Mouse (Mus musculus) midbrain, embryonic 16.5 days (tissue): ENCODE measurements at regions not wholly inside any gene's neighbourhood (a gene's known extent, or its start where the extent isn't known, plus 50 kb on each side); places are given as distances from the start of the nearest gene placed in this dataset.

Experiments used
- ATAC-seq: fragments of 200-750 bp; cut with Nextera tagmentation; 2 replicates; pipeline ENCODE4 v1.8.0; 2017; ENCODE audit warnings: moderate TSS enrichment
- H3K27ac ChIP-seq: fragments of 300-500 bp; sonication (generic); 2 replicates; pipeline ENCODE4 v1.5.1; 2014; ENCODE audit warnings: mild to moderate bottlenecking, low read length, mixed read lengths
- H3K27me3 ChIP-seq: fragments of 300-500 bp; sonication (generic); 2 replicates; pipeline ENCODE4 v1.6.1; 2014; ENCODE audit warnings: low read depth, low read length, mixed read lengths; ENCODE audit not compliant: control insufficient read depth, insufficient read depth
- H3K36me3 ChIP-seq: fragments of 300-500 bp; sonication (generic); 2 replicates; pipeline ENCODE4 v1.6.1; 2014; ENCODE audit warnings: mild to moderate bottlenecking, low read length, moderate library complexity, mixed read lengths; ENCODE audit not compliant: control insufficient read depth, insufficient read depth
- H3K4me1 ChIP-seq: fragments of 300-500 bp; sonication (generic); 2 replicates; pipeline ENCODE4 v1.6.1; 2014; ENCODE audit warnings: mild to moderate bottlenecking, low read length, mixed read lengths; ENCODE audit not compliant: control insufficient read depth, insufficient read depth
- H3K4me2 ChIP-seq: fragments of 300-500 bp; sonication (generic); 2 replicates; pipeline ENCODE4 v1.6.1; 2014; ENCODE audit warnings: mild to moderate bottlenecking, low read length, mixed read lengths
- H3K4me3 ChIP-seq: fragments of 300-500 bp; sonication (generic); 2 replicates; pipeline ENCODE4 v1.5.1; 2014; ENCODE audit warnings: low read depth, mild to moderate bottlenecking, low read length, moderate library complexity, mixed read lengths
- H3K9ac ChIP-seq: fragments of 300-500 bp; sonication (generic); 2 replicates; pipeline ENCODE4 v1.6.1; 2014; ENCODE audit warnings: low read depth, low read length, mixed read lengths
- H3K9me3 ChIP-seq: fragments of 300-500 bp; sonication (generic); replicated peaks from 2 replicates; pipeline ENCODE4 v1.6.1; 2014; ENCODE audit warnings: mild to moderate bottlenecking, low read length, mixed read lengths; ENCODE audit not compliant: control insufficient read depth, poor library complexity, severe bottlenecking
- WGBS: fragments of 180-500 bp; shearing (Covaris S2); extraction: QIAGEN DNeasy Blood & Tissue Kit; methylation state at CpG from one replicate; pipeline ENCODE4 v1.1.7; 2014; 5-methylcytosine and 5-hydroxymethylcytosine counted together

DNA sequence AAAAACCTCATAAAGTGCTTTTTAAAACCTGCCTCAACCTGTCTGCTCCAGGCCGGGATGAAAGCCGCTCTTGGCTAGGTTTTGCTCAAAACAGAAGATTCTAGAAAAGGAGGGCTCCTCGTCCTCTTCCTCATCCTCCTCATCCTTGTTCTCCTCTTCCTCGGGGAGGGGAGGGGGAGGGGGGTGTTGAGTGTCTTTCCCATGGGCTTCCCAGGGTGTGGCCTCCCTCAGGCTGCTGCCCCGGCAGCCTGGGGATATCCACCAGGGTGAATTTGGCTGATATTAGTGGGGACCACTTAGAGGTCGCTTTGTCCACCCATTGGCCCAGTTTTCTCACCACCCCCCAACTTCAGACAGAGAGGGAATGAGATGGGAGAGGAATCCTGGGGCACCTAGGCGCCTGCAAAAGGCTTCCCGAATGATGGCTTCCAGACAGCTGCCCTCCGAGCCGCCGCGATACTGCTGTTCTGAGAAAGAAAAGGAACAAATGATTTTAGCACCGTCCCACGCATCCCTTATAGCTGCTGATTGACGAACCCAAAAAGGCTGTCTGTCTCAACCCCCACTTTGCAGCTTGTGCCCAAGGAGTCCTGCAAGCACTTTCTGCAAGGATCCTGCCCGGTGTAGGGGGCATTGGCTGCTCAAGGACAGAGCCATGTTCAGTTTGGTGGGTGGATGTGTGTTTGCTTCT, 115.5 kb downstream of the 2410131K14Rik start:
- Histone ChIP-seq H3K9me3 (no peaks in the 10 kb centered on the region), H3K4me1 (no peaks in the 10 kb centered on the region), H3K27me3 (no peaks in the 10 kb centered on the region), H3K4me2 (no peak overlapping the region), H3K36me3 (no peaks in the 10 kb centered on the region), H3K9ac (no peak overlapping the region), H3K4me3 (no peak overlapping the region), H3K27ac (no peak overlapping the region)
- WGBS = 76% methylated on average over 15 of the region's 16 CpGs
- ATAC-seq = no peak

DNA sequence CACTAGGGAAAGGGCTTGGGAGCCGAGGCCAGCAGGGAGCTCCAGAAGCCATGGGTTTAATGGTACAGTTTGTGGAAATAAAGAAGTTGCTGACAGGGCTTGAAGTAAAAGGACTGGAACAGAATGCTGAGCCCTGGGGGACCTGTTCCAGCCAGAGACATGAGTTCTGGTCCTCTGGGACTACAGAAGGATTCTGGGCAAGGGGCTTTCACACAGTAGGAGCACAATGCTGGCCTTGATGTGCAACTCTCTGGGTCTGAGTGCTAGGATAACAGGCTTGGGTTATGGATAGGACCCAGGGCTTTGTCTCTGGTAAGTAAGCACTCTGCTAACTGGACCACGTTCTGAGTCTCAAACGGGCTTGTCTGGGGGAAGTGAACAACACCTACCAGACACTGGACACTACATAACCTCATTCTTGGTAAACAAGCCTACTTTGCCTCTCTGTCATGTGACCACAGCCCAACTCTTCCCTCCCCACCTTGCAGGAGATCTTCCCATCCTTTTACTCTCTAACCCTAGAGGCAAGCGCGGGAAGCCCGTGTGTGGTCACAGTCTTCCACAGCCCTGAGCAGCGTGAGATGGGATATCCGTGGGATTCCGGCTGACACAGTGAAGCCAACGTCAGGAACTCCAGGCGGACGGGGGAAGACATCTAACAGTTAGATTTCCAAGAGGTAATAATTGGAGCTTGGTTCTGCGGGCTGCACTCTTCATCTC, 116.3 kb downstream of the 2410131K14Rik start:
- Histone ChIP-seq H3K27ac (no peak overlapping the region), H3K27me3 (no peaks in the 10 kb centered on the region), H3K9ac (no peak overlapping the region), H3K4me1 (no peaks in the 10 kb centered on the region), H3K36me3 (no peaks in the 10 kb centered on the region), H3K9me3 (no peaks in the 10 kb centered on the region), H3K4me3 (no peak overlapping the region), H3K4me2 (no peak overlapping the region)
- ATAC-seq = no peak
- WGBS = 77% methylated on average over 13 of the region's 13 CpGs

DNA sequence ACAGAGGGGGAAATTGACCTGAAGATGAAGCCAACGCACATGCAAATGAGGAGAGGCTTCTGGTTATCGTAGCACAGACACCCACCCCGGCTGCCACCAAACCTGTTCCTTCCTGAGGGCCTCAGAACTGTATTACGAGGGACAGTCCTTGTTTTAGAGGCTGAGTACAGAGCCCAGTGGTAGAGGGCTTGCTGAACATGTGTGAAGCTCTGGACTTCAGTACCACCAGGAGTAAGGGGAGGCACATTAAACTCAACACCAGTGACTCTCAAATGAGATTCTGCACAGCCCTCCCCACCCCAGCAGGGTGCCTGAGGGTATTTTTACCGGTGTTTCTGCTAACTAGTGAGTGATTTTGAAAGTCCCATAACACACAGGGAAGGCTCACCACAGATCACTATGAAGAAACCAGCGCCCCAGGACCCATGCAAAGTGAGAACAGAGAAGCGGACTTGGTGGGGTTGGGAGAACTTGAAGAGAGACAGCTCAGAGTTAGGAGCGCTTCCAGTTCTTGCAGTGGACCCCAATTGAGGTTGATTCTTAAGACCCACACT, 116.9 kb downstream of the 2410131K14Rik start:
- H3K27me3 ChIP-seq = no peaks in the 10 kb centered on the region
- no peak overlapping the region for H3K4me2 ChIP-seq
- WGBS = 76% methylated on average over 8 of the region's 8 CpGs
- no peaks in the 10 kb centered on the region for H3K36me3 ChIP-seq
- H3K9ac ChIP-seq = no peak overlapping the region
- no peak overlapping the region for H3K27ac ChIP-seq
- H3K9me3 ChIP-seq = no peaks in the 10 kb centered on the region
- ATAC-seq = no peak
- H3K4me3 ChIP-seq = no peak overlapping the region
- H3K4me1 ChIP-seq = no peaks in the 10 kb centered on the region

DNA sequence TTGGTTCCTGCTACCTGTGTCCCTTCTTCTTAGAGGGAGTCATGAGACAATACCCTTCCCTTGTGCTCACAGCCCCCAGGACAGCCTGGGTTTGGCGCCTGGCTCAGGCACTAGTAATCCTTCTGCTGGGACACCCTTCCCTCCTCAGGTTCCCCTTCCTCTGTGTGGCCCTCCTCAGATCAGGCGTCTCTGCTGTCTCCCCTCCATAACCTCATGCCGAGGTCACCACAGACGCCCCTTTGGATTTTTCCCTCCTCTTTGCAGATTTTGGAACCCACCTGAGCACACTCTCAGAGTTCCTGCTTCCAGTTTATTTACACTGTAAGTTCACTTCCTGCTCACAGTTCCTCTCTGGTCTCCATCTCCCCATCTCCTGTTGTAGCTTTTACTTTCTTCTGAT, 117.7 kb downstream of the 2410131K14Rik start:
- H3K27me3 ChIP-seq = no peaks in the 10 kb centered on the region
- H3K9me3 ChIP-seq = no peaks in the 10 kb centered on the region
- H3K36me3 ChIP-seq = no peaks in the 10 kb centered on the region
- ATAC-seq = no peak
- WGBS = 74% methylated on average over 4 of the region's 4 CpGs
- no peaks in the 10 kb centered on the region for H3K4me1 ChIP-seq
- H3K4me3 ChIP-seq = no peak overlapping the region
- no peak overlapping the region for H3K4me2 ChIP-seq
- H3K9ac ChIP-seq = no peak overlapping the region
- no peak overlapping the region for H3K27ac ChIP-seq

DNA sequence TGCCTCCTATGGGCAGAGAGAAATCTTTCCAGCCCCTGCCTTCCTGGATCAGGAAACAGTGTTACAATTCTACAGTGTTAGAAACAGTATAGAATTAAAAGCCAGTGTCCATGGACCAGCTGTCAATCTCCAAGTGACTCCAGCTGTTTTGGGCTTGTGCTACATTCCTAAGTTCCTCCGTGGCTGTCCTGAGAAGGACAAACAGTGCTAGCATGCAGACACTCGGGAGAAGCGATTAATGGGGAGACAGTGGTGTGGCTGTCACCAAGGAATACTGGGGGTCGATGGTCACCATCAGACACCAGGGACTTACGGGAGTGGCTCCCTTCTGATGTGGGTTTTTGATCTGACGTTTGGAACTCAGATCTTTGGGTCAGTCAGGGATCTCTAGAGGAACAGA, 118.1 kb downstream of the 2410131K14Rik start:
- no peak overlapping the region for H3K27ac ChIP-seq
- no peaks in the 10 kb centered on the region for H3K27me3 ChIP-seq
- H3K4me1 ChIP-seq = no peaks in the 10 kb centered on the region
- H3K4me2 ChIP-seq = no peak overlapping the region
- WGBS = 75% methylated on average over 6 of the region's 6 CpGs
- no peaks in the 10 kb centered on the region for H3K36me3 ChIP-seq
- H3K4me3 ChIP-seq = no peak overlapping the region
- no peak for ATAC-seq
- H3K9me3 ChIP-seq = no peaks in the 10 kb centered on the region
- no peak overlapping the region for H3K9ac ChIP-seq

DNA sequence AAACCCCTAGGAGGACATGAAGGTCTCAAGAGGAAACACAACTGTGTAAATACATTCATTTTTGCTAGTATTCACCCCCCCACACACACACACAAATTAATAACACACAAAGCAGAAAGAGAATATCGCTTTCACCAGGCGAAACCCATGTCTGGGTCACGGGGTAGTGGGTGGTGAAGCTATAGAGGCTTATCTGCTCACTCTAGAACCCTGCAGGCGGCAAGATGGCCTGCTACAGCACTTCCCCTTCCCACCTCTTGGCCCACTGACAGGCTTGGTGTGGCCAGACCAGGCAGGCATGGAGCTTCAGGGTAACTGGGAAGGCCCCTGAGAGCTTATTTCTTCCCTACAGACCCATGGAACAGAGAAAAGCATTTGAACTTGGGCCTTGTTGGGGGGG, 119.6 kb downstream of the 2410131K14Rik start:
- H3K4me1 ChIP-seq = no peaks in the 10 kb centered on the region
- no peaks in the 10 kb centered on the region for H3K27me3 ChIP-seq
- no peak overlapping the region for H3K9ac ChIP-seq
- H3K9me3 ChIP-seq = no peaks in the 10 kb centered on the region
- H3K4me3 ChIP-seq = no peak overlapping the region
- 92% methylated on average over 4 of the region's 4 CpGs for WGBS
- H3K27ac ChIP-seq = no peak overlapping the region
- H3K36me3 ChIP-seq = no peaks in the 10 kb centered on the region
- H3K4me2 ChIP-seq = no peak overlapping the region
- no peak for ATAC-seq

DNA sequence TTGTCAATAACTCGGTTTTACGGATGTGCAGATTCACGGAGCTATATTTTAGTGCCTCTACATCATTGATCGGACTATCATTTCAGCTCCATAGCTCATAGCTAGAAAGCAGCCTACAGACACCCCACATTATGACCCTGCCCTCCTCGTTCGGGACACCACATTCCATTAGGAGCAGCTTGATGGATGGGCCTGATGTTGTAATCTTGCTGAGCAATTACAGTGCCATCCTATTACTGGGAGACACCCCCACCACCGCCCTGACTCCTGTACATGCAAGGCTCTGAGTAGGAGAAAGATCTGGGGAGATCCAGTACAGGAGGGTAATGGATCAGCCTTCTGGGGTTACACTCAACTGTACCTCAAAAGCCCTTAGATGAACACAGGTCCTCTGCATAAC, 120.2 kb downstream of the 2410131K14Rik start:
- Histone ChIP-seq H3K27ac (no peak overlapping the region), H3K27me3 (no peaks in the 10 kb centered on the region), H3K9me3 (no peaks in the 10 kb centered on the region), H3K4me3 (no peak overlapping the region), H3K4me1 (no peaks in the 10 kb centered on the region), H3K36me3 (no peaks in the 10 kb centered on the region), H3K4me2 (no peak overlapping the region), H3K9ac (no peak overlapping the region)
- no peak for ATAC-seq
- 73% methylated on average over 7 of the region's 7 CpGs for WGBS

DNA sequence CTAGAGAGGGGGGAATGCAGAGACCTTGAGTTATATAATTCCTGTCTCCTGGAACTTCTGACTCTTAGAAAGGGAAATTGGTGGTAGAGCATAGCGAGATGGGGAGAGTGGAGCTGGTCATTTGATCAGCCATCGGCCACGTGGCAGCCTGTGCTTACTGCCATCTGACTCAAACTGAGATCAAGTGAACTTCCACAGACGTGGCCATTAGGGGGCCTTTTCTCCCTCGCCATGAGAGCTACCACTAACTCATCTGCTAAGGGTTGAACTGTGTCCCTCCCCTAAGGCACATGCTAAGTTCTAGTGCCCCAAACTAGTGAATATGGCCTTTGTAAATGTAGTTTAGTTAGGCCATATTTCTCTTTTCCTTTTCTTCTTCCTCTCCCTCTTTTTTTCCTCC, 120.6 kb downstream of the 2410131K14Rik start:
- H3K4me1 ChIP-seq = no peaks in the 10 kb centered on the region
- H3K4me3 ChIP-seq = no peak overlapping the region
- H3K4me2 ChIP-seq = no peak overlapping the region
- H3K27me3 ChIP-seq = no peaks in the 10 kb centered on the region
- no peak overlapping the region for H3K9ac ChIP-seq
- ATAC-seq = no peak
- H3K36me3 ChIP-seq = no peaks in the 10 kb centered on the region
- 39% methylated on average over 5 of the region's 5 CpGs for WGBS
- no peak overlapping the region for H3K27ac ChIP-seq
- no peaks in the 10 kb centered on the region for H3K9me3 ChIP-seq

DNA sequence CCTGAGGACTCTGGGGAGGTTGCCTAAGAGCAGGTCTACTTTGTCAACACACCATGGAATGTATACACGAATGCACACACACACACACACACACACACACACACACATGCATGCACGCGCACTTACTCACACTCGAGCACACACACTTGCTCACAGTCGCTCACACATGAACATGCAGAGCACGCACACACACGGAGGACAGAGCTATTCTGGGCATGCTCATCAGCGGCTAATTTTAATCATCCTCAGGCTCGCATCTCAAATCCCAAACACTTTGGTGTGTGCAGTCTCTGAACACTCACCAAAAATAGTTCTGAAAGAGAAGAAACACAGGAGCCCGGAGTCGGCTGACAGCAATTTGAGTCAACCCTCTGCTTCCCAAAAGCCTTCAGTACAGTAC, 122.0 kb downstream of the 2410131K14Rik start:
- H3K9me3 ChIP-seq = no peaks in the 10 kb centered on the region
- no peak overlapping the region for H3K4me3 ChIP-seq
- ATAC-seq = no peak
- no peak overlapping the region for H3K27ac ChIP-seq
- no peaks in the 10 kb centered on the region for H3K36me3 ChIP-seq
- no peaks in the 10 kb centered on the region for H3K4me1 ChIP-seq
- H3K9ac ChIP-seq = no peak overlapping the region
- no peak overlapping the region for H3K4me2 ChIP-seq
- no peaks in the 10 kb centered on the region for H3K27me3 ChIP-seq
- WGBS = 92% methylated on average over 11 of the region's 11 CpGs
